Mouse (Mus musculus) central nervous system, embryonic 18 days (tissue): ENCODE measurements around the gene Igsf6. TPM values are rescaled to one million over a fixed set of nuclear protein-coding genes. Genes with fewer than 3 reads are reported as not detected.

ENCODE experiments used
- polyA plus RNA-seq: library from polyadenylated mRNA; depleted of rRNA; stranded (reverse); fragments of >200 nt; gene quantifications from 2 replicates; pipeline ENCODE4 v1.2.3, GENCODE M21; 2012; rRNA removed

The Igsf6 gene
- polyA plus RNA-seq: 0.27 and 0.28 TPM in 2 replicates

GRCm38 (mm10) chr7:121074281-121074680 lies at the start of gene Igsf6:
Gene Igsf6, minus strand, starts transcription at chr7:121074572.

DNA sequence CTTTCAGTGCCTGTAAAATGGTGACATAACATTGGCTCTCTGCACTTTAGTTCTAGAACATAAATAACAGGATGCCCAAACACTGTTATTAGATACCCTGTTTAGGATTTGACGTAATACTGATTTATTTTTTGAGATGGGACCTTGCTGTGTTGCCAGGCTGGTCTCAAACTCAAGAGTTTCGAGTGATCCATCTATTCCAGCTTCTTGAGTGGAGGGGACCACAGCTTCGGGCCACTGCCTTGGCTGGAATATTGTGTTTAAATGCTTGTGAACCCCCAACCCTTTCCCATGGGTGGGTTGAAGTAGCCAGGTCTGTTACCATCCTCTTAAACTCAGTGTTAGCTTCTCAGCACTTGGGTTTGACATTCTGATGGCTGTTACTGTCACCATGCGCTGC lies 7.0 kb upstream of the Igsf6 start, which contains the start of gene Otoa:
Gene Otoa, plus strand, starts transcription at position 301 of the 400 bp plus-strand sequence.

GRCm38 (mm10) chr7:121033856-121034652 lies 40.3 kb downstream of the Igsf6 start, which contains the start of gene Mettl9:
Gene Mettl9, plus strand, starts transcription at chr7:121034445.

Other genes with a start within 250 kb of the Igsf6 start
- gene Eef2k, start 231.7 kb downstream of the Igsf6 start, polyA plus RNA-seq: 40.9 and 46.2 TPM in 2 replicates
- 27.0 and 30.9 TPM in 2 replicates for gene Polr3e, start 156.8 kb downstream of the Igsf6 start, polyA plus RNA-seq
- 22.4 and 28.2 TPM in 2 replicates for gene Cdr2, start 92.3 kb downstream of the Igsf6 start, polyA plus RNA-seq
- gene Mfsd13b, start 92.1 kb downstream of the Igsf6 start, polyA plus RNA-seq: 0.12 and 0.13 TPM in 2 replicates
- 107 and 108 TPM in 2 replicates for gene Mettl9, start 40.1 kb downstream of the Igsf6 start, polyA plus RNA-seq
- 0.32 and 0.47 TPM in 2 replicates for gene Otoa, start 7.1 kb upstream of the Igsf6 start, polyA plus RNA-seq